Mouse (Mus musculus) large intestine, adult 2 months (tissue): Measurements from ENCODE around the gene Wnt10b. TPM values are rescaled to one million over a fixed set of nuclear protein-coding genes. Genes with fewer than 3 reads are reported as not detected.
"Not testable (repeated sequence)": the region's sequence is repeated elsewhere in the genome, so short reads cannot be mapped to it uniquely, and the experiment has no call there.

Experiments
- DNase-seq: peaks from one replicate; pipeline ENCODE4 v3.0.0-alpha.2; 2012; ENCODE audit warnings: low read depth, low spot score
- whole genome bisulfite sequencing: fragments of 180-500 bp; shearing (Covaris S2); methylation state at CpG from one replicate; pipeline ENCODE4 v1.1.7; 2018; 5-methylcytosine and 5-hydroxymethylcytosine counted together
- polyA plus RNA-seq: library from polyadenylated mRNA; depleted of rRNA; stranded (reverse); fragments of >200 nt; gene quantifications from 2 replicates; pipeline ENCODE4 v1.2.3, GENCODE M21; 2012; rRNA removed

Gene Wnt10b
- polyA plus RNA-seq = 0.10 and 0.14 TPM in 2 replicates

GRCm38 (mm10) chr15:98777762-98778161, at the start of gene Wnt10b:
Gene Wnt10b (minus strand): TSS chr15:98778150.
- WGBS = 1% methylated on average over 27 of the region's 33 CpGs
- DNase-seq = no peak

DNA sequence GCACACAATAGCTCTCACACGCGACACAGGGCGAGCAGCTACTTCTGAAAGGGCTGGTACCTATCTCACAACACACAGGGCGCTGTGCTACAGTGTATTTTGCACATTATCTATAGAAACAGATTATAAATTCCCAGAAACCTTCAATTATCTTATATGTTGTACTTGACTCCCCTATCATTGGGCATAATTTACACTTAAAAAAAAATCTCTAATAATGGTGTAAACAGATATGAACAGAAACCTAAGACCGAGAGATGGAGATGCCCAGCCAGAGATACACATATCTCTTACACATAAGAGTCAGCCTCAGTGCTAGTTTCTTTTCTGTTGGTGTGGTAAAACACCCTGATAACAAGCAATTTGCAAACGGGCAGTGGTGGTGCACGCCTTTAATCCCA, 49.7 kb upstream of the Wnt10b start:
- no peak for DNase-seq
- WGBS = 91% methylated on average over 7 of the region's 7 CpGs

DNA sequence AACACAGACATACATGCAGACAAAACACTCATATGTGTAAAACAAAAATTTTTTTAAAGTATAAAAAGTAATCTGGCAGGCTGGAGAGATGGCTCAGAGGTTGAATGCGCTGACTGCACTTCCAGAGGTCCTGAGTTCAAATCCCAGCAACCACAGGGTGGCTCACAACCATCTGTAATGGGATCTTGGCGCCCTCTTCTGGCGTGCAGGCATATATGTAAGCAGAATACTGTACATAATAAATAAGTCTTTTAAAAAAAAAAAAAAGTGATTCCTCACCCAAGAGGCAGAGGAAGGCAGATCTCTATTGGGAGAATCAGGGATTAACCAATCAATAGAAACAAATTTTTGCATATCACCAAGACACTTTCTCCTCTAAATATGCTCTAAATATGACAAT, 45.5 kb upstream of the Wnt10b start:
- DNase-seq = no peak
- 83% methylated on average over 3 of the region's 3 CpGs for WGBS

DNA sequence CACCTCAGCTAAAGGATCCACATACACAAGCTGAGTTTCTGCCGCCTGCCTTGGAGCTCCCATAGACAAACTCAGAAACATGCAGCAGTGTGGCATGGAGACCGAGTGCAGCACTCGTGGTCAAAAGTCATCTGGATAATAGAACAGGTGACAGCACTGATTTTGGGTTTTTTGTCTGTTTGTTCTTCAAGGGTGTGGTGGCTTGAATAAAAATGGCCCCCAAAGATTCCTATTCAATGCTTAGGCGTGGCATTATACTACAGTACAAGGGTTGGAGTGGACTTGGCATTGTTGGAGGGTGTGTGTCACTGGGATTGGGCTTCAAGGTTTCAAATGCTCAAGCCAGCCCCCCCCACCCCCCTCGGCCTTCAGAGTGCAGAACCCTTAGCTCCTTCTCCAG, 44.2 kb upstream of the Wnt10b start:
- DNase-seq = no peak
- WGBS = 56% methylated on average over 5 of the region's 5 CpGs

- no peak for DNase-seq
- 65% methylated on average over 10 of the region's 10 CpGs for WGBS
Measured at GRCm38 (mm10) chr15:98821403-98821802, 43.5 kb upstream of the Wnt10b start.

GRCm38 (mm10) chr15:98820937-98821336, 43.0 kb upstream of the Wnt10b start:
- 95% methylated on average over 4 of the region's 4 CpGs for whole genome bisulfite sequencing

GRCm38 (mm10) chr15:98818171-98818570, 40.2 kb upstream of the Wnt10b start:
- WGBS = 95% methylated on average over 7 of the region's 7 CpGs
- DNase-seq = no peak

More at GRCm38 (mm10) chr15:98820937-98821336, 43.0 kb upstream of the Wnt10b start:
- no peak for DNase-seq

- no peak for DNase-seq
- WGBS = 91% methylated on average over 20 of the region's 20 CpGs
Measured at GRCm38 (mm10) chr15:98812741-98813424, 34.9 kb upstream of the Wnt10b start.

GRCm38 (mm10) chr15:98810212-98810611, 32.3 kb upstream of the Wnt10b start:
- DNase-seq = not testable (repeated sequence)
- 78% methylated on average over 6 of the region's 6 CpGs for WGBS

DNA sequence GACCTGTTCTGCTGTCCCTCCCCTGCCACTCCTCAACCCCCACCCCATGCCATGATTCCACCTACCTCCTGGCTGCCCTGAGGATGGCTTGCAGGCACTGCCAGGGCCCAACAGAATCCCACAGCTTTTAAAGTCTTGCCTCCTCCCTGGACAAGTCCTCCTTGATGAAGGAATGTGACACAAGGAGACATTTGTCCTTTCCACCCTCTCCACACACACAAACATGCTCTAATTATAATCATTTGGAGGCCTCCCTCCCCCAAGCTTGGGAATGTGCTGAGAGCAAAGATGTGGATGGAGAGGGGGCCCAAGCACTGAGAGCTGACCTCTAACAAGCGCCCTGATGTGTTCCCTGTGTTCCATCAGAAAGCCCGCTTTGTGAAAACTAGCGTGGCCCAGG, 31.4 kb upstream of the Wnt10b start, which contains the start of gene Ddn:
TSS of gene Ddn (minus strand) at position 101 of the 400 bp plus-strand sequence.
- DNase-seq = no peak
- 82% methylated on average over 3 of the region's 3 CpGs for WGBS

DNA sequence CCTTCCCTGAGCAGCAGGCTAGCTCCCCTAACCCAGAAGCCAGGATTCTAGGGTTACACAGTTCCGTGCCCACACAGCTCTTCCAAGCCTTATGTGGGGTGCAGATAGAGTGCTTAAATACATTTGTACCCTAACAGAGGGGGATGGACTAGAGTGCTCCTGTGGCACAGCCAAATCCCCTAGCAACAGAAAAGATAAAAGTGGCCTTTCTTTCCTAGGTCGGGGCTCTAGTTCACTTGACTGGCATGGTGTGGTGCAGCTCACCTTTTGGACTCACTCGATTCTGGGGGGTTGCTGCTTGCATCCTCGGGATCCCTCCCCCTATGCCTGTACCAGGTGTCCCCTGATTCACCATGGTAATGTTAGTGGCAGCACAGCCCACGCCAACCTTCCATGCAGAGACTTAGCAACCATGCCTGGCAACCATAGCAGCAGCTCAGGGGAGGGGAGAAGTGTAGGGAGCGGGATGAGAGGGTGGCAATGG, 30.7 kb upstream of the Wnt10b start:
- WGBS = 24% methylated on average over 6 of the region's 6 CpGs
- DNase-seq = no peak

DNA sequence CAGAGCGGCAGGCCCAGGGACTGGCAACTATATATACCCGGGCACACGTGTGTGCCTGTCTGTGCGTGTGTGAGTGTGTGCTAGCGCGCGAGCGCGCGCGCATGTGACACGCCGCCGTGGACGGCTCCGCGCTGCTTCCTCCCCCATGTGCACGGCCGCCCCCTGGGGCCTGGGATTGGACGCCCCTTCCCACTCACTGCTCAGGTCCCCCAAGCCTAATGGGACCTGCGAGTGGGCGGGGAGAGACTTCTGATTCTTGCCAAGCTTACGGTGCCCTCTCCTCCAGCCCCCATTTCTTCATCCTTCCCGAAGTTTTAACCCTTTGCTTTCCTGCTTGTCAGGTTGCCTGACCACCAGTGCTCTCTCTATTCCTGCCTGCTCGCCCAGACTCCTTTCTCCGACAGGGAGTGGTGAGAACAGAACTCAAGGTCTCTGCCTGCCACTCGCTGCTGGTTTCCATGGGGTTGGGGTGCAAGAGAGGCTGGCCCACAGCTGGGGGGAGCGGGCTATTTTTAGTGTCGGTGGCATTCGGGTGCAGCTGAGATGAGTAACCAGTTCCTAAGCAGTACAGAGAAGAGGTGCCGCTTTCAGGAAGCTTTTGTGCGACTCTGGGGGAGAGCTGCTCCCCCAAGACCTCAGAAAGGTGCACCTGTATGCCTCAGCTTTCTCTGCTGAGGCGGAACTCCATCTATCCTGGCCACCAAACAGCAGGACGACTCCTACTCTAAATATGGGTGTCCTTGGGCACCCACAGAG, 30.1 kb upstream of the Wnt10b start:
- WGBS = 3% methylated on average over 32 of the region's 34 CpGs

DNA sequence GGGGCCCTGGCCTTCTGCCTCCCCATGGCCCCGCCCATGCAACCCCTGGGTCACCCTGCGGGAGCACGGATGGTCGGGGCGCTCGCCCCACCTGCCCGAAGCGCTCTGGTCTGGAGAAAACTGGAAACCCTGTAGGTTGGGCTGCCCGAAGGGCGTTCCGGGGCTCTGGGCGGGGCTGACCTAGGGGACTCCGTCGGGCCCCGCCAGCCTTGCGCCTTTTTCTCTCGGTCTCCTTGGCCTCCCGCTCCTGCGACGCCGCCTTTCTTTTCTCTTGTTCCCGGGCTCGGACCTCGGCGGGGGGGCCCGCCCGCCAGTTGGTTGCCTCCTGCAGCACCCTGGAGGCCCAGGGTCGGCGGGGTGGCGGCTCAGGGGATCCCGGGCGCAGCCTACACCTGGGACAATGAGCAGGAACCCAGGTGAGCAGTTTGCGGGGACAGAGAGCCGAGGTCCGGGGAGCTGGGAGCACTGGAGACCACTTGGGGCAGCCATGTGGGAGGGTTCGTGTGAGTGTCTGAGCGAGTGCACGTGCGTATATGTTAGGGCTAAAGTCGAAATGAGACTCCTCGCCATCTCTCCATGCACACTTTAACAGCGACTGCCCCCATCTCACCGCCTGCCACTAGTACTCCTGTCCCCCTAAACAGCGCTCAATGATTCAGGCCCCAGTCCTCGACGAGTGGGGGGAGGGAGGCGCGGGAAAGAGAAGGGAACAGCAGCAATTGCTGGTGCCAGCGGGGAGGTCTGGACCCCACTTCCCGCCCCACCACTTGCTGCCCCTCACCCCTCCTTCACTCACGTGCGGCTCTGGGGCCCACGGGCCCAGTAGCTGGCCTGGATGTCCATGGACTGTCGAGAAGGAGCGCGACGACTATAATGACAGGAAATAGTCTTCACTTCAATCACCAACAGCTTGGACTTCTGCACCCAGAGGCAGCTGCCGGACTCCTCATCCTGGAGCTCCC, 29.1 kb upstream of the Wnt10b start:
- WGBS = 4% methylated on average over 58 of the region's 58 CpGs
- DNase-seq = no peak

More for the DNA sequence above, 30.1 kb upstream of the Wnt10b start:
- no peak for DNase-seq

- DNase-seq = no peak
- WGBS = 36% methylated on average over 30 of the region's 30 CpGs
Measured at GRCm38 (mm10) chr15:98806071-98806808, 28.3 kb upstream of the Wnt10b start.

- DNase-seq = no peak
- WGBS = 4% methylated on average over 64 of the region's 64 CpGs
Measured at GRCm38 (mm10) chr15:98805324-98806040, 27.5 kb upstream of the Wnt10b start.

DNA sequence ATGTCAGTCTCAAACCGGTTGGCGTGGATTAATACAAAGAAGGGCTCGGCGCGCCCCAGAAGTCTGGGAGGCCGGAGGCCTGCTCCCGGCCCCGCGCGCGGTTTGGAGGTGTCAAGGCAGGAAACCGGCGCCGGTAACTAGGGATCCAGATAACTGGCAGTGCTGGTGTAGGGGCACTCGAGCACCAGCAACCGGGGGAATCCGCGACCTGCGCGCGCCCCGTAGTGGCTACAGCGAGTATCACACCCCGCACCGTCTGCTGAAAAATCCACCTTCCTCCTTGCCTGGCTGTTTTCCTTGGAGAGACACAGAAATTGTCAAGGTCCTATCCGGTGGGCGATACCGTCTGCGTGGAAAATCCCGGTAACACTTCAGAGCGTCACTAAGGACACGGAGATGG, 26.1 kb upstream of the Wnt10b start:
- 2% methylated on average over 32 of the region's 32 CpGs for WGBS

DNA sequence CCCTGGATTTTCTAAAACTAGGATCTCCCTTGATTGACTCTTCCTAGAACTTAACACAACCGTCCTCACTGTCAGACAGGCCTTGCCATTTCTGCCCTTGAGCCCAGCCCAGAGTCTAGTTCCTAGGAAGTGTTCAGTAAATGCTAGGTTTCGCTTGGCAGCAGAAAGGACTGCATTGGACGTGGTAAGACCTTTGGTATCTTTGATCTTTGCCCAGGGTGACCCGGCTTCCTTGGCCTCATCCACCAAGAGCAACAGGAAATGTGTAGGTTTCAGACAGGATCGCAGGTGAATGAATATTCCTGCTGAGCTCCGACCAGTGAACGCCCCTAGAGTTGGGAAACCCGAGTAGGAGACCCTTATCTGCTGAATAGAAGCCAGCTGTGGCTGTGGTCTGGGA, 25.0 kb upstream of the Wnt10b start:
- WGBS = 14% methylated on average over 8 of the region's 8 CpGs
- DNase-seq = no peak

More for the DNA sequence above, 26.1 kb upstream of the Wnt10b start:
- DNase-seq = no peak

DNA sequence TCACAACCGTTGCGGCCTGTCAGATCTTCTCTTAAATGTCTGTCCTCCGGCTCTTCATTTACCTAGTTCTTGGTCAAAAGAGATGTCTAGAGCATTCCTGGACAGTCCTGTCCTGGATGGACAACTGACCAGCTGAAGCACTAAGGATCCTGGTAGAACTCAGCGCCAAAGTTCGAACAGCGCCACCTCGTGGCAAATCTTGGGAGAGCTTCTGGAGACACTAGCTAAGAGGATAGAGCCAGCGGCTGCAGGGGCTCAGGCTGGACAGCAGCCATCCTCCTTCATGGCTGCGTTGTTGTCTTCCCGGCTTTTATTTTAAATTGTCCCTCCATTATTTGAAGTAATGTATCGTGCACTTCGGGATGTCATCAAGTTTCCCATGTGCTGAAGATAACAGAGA, 21.4 kb upstream of the Wnt10b start:
- DNase-seq = no peak
- 11% methylated on average over 12 of the region's 12 CpGs for WGBS
